Mouse (Mus musculus): ENCODE measurements at regions not wholly inside any gene's neighbourhood (a gene's known extent, or its start where the extent isn't known, plus 50 kb on each side); places are given as distances from the start of the nearest gene placed in this dataset.
A peak's percentile ranks its signal among the peaks of the same experiment; 100 is the strongest.
"Not testable (repeated sequence)": the region's sequence is repeated elsewhere in the genome, so short reads cannot be mapped to it uniquely, and the experiment has no call there.

- no peak for DNase-seq (ENCODE audit: low read depth)
These were observed 109.5 kb upstream of the Tns3 start for GRCm38 (mm10) chr11:8773862-8774261.

GRCm38 (mm10) chr11:8773260-8773659 is 108.9 kb upstream of the Tns3 start:
- no peak for DNase-seq (ENCODE audit: low read depth)

- no peak for DNase-seq (ENCODE audit: low read depth)
These were observed 108.2 kb upstream of the Tns3 start for GRCm38 (mm10) chr11:8772541-8772940.

DNA sequence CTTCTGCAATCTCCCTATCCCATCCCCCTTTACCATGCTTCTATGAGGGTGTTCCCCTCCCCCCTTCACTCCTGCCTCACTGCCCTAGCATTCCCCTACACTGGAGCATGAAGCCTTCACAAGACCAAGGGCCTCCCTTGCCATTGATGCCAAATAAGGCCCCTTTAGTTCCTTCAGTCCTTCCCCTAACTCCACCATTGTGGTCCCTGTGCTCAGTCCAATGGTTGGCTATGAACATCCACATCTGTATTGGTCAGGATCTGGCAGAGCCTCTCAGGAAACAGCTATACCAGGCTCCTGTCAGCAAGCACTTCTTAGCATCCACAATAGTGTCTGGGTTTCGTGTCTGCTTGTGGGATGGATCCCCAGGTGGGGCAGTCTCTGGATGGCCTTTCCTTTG is 104.4 kb upstream of the Tns3 start:
- DNase-seq (ENCODE audit: low read depth) = not testable (repeated sequence)

DNA sequence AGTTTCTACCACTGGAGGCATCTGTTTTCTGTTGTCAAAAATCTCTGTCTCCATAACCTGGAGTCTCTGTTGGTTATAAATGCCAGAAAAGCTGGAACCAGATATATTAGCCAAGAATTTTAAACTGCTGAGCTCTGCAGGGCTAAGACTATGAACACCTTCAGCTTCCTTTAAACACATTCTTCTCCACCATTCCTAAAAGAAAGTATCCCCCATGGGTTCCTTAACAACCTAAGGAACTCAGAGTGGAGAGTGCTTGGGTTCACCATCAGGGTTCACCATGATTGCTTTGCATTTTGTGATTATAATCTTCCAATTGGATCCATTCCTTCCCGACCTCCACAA is 101.2 kb upstream of the Tns3 start:
- DNase-seq (ENCODE audit: low read depth) = no peak

- no peak for DNase-seq (ENCODE audit: low read depth)
These were observed 100.7 kb upstream of the Tns3 start for GRCm38 (mm10) chr11:8764861-8765540.

GRCm38 (mm10) chr11:8763448-8763847 is 99.1 kb upstream of the Tns3 start:
- DNase-seq (ENCODE audit: low read depth) = no peak

DNA sequence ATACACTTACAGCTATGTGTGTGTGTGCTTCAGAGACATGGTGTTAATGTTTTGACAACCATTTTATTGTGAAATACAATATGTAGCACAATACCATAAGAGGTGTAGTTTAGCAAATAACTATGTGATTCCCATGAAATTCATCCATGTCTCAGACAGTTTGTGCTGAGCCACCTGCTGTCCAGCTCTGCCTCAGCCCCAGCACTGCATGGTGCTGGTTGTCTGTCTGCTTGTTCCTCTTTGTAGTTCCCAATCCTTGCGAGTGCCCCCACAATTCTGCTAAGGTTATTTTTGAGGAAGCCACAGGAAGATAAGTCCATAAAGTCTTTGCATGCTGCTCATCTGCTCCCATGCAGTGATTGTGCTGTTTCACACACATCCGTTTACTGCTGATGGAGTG is 97.8 kb upstream of the Tns3 start:
- no peak for DNase-seq (ENCODE audit: low read depth)

DNA sequence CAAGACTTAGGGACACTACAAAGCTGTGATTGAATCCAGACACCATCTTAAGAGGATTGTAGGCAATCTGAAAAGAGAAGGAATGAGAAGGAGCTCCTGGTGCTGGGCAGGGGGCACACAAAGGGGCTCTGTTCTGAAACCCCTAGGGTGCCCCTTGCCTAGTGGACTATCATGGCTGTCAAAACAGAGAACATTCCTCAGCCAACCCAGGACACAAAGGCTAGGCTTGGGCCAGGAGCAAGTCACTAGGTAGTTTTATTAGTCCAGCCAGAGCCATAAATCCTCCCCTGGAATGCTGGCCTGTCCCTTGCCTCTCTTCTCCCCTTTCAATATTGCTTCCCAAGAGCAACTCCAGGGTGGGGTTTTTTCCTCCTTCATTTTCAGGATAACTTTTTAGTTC is 97.3 kb upstream of the Tns3 start:
- DNase-seq (ENCODE audit: low read depth) = no peak

GRCm38 (mm10) chr11:8759858-8760257 is 95.5 kb upstream of the Tns3 start:
- no peak for DNase-seq (ENCODE audit: low read depth)

GRCm38 (mm10) chr11:8754508-8754907 is 90.2 kb upstream of the Tns3 start:
- DNase-seq (ENCODE audit: low read depth) = not testable (repeated sequence)

DNA sequence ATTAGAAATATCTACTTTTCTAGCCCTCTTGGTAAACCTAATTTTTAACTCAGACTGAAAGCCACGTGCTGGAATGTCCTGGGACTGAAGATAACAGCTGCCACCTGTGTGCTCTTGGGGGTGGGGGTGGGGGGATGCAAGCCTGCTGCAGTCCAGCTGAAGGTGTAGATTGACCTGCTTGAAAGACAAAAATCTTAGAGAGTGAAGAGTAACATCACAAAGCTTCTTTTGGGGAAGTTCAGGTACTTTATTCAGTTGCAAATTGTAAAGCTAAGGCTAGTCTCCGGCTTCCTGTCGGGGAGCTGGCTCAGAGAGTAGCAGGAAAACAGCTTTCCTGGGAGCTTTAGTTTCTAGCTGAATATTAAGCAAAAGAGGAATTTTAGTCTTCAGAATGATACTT is 71.4 kb upstream of the Tns3 start:
- not testable (repeated sequence) for DNase-seq (ENCODE audit: low read depth)

DNA sequence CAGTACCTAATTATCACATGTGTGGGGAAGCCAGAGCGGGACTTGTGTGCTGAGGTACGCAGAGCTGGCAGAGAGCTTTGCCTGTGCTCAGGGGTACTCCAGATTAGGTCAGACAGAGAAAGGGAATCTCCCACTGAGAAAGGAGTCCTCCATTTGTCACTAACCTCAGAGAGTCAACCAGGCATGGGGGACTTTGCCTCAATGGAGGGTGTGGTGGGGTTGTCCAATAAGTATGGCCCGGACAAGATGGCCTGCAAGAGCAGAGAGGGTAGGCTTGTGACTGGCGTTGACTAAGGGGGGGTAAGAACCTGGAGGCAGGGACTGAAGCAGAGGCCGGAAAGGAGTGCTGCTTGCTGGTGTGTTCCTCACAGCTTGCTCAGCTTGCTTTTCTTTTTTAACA is 62.7 kb upstream of the Tns3 start:
- no peak for DNase-seq (ENCODE audit: low read depth)

DNA sequence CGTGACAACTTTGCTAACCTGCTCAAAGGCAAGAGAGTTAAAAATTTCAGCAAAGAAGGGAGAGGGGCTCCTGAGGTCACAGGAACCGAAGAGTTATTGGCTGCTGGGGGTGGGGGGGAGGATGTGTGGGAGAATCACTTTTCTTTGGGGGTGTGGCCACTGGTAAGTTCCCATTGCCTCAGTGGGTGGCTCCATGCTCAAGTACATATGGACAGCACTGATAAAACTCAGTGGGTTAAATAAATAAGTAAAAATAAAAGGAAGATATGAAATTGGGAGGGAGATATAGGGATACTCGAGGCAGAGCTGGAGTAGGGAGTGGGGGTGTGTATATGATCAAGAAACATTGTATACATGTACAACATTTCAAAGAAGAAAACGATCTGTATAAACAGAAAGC is 61.2 kb upstream of the Tns3 start:
- no peak for DNase-seq (ENCODE audit: low read depth)

DNA sequence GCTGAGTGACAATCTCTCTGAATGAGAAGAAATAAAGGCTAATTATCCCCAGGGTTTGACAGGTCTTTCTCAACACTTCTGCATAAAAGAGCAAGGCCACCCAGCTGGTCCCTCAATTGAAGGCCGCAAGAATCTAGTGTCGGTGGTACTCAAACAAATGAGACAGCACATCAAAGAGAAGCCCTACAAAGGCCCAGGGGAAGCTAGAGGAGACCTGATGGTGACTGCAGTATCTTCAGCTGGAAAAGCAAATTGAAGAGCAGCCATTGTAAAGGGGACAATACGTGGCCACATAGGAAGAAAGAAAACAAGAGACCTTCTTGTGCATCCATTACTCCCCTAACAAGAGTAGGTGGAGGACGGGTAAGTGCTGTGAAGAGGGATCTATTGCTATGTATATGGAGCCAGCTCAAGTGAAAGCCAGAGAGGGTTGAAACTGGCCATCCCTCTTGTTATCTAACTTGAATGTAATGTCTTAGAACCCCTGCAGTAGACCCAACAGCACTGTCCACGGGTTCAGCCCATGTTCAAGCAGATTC is 58.8 kb upstream of the Tns3 start:
- DNase-seq (ENCODE audit: low read depth) = no peak

DNA sequence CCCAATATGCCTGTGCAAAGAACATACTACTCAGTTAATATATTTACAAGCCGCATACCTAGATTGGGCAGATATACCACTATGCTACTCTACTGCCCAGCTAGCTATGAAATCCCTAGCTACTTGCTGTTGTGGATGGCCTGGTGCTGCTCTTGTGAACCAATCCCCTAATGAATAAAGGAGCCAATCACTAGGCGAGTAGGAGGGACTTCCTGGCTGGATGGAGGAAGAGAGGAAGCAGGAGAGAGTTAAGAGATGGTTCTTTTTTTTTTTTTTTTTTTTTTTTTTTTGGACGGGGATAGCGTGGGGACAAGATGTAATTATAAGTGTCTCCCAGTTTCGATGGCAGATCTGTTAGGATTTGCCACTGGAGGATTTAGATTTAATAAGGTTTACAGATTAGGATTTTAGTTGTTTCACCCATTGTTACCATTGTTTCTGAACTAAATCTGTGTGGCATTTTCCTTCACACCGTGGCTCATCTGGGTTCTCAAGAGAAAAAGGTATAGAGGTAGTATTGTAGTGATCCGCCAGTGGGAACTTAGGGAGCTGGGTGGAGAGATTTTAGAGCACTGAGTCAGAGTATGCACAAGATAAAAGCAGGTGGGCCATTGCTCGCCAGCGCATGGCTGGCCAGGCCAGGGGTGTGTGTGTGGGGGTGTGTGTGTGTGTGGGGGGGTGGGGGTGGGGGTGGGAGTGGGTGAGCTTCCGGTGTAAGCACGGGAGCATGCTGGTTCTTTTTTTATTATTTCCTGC is 55.1 kb upstream of the Tns3 start:
- DNase-seq (ENCODE audit: low read depth) = no peak

DNA sequence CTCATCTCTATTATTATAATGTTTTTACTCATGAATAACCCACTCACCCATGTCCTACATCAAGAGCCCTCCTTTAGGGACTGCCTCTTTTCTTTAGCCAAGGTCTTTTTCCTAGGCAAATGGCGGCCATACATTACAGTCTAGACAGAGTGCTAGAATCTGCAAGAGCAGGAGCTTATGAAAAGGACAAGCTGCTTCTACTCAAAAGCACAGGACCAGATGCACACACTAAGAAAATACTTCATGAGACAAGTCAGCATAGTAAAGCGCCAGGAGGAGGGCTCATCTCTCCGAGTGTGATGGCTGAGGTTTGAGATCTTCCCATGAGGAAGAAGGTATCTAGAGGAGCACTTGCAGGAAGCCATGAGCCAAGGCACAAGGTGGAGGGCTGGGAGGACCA is 53.4 kb upstream of the Tns3 start:
- no peak for DNase-seq (ENCODE audit: low read depth)

- no peak for DNase-seq (ENCODE audit: low read depth)
These were observed 52.5 kb upstream of the Tns3 start for GRCm38 (mm10) chr11:8716858-8717257.

- DNase-seq (ENCODE audit: low read depth) = peak; percentile 37
These were observed 51.4 kb upstream of the Tns3 start for GRCm38 (mm10) chr11:8715775-8716174.

All from NIH3T3 (cell line).